Mouse (Mus musculus): Measurements from ENCODE around the gene Vav2.
A peak's percentile ranks its signal among the peaks of the same experiment; 100 is the strongest.

Gene Vav2

DNA sequence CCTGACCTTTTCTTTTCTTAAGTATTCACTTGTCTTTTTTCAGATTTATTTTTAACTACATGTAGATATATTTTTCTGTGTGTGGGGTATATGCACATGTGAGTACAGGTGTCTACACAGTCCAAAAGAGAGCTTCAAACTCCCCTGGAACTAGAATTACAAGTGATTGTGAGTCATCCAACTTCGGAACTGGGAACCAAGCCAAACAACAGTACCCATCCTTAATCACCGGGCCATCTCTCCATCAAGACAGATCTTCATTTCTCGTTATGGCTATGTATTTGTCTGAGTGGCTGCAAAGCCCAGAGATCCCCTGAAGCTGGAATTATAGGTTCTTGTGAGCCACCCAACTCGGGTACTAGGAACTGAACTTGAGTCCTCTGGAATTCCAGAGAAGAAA lies 61.5 kb downstream of the Vav2 start:
- peak; percentile 22 for DNase-seq (ENCODE audit: low spot score)

DNA sequence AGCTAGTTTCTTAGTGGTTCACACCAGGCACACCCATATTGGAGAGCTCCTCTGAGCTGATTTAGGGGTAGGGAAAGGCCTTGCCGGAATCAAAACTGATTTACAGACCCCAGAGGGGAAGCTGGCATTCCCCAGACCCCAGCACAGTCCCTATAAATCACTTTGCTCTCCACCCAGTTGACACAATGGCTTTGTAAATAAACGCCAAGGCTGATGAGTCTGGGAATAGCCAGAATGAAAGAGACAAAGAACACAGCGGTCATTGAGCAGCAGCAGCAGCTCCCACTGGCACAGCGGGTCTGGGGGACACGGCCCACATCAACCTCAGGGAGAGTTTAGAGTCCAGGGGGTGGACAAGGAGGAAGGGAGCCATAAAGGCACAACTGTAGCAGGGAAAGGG lies 65.0 kb downstream of the Vav2 start:
- no peak for DNase-seq (ENCODE audit: low spot score)

DNA sequence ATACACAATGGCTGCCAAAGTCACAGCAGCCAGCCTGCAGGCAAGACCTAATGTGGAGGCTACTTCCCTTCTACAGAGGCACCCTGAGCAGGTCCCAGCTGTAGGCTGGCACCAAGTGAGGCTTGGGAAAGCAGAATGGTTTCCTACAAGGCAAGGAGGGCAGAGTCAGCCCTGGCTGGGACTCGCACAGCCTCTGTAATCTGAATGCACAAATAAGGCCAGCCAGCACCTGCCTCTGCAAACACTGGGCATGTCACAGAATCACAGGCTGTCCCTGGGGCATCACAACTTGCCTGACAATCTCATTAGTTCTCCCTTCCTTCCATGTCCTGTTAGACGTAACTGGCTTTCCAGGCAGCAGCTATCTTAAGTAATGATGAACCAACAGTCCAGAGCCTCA lies 68.4 kb downstream of the Vav2 start:
- DNase-seq (ENCODE audit: low spot score) = peak; percentile 72

GRCm38 (mm10) chr2:27355684-27356083 lies 71.1 kb downstream of the Vav2 start:
- DNase-seq (ENCODE audit: low spot score) = no peak

DNA sequence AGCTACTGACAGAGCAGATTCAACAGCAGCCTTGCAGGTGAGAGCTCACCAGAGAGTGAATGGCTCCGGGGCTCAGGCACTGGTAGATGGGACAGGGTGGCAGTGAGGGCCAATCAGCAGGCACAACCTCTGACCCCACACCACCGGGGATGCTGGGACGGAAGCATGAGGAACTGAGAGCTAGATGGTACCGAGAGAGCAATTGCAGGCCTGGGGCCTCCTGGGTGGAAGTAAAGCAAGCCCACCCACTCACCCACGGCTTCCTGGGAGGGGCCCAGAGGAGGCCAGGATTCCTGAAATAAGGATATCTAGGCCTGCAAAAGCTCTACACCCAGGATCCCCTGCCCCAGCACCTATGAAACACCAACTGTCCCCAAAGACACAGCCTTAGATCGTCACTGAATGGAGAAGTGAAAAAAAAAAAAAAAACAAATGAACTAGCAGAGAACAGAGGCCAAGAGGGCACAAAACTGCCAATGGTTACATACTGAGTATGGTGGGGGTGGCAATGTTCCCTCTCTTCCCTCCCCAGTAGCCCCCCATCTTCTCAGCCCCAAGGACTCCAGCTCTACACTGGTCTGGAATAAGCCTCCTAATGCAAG lies 72.1 kb downstream of the Vav2 start:
- no peak for DNase-seq (ENCODE audit: low spot score)

DNA sequence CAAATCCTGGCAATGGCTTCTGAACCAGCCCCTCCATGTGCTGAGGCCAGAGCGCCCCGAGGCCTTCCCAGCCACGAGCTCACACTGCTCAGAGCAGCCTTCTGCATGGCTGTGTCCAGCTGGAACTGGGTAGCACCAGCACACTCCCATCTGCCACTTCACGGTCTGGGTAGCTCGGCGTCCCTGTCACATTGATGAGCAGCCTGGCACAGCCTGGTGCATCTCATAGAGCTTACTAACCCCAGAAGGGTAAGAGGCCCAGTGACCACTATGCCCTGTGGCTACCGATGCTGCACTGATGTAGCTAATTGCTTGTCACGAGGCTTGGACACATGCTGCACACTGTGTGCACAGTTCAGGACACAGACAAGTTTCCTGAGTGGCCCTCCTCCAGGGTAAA lies 74.1 kb downstream of the Vav2 start:
- no peak for DNase-seq (ENCODE audit: low spot score)

DNA sequence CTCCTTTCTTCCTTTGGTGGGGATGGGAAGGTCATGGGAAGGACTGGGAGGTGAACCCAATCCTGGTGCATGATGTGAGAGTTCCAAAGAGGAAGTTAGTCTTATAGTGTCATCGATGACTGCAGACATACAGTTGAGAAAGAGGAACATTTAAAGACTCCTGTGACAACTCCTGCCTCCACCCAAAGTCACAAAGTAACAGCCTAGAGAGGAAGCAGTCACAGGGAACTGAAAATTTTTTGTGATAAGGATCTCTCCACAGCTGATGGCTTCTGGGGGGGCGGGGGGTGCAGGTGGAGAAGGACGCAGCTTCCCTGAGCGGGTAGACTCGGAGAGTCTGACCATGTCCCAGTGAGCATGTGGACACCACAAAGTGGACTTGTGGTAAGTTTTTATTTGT lies 76.5 kb downstream of the Vav2 start:
- DNase-seq (ENCODE audit: low spot score) = no peak

GRCm38 (mm10) chr2:27343984-27344453 lies 82.8 kb downstream of the Vav2 start:
- DNase-seq (ENCODE audit: low spot score) = no peak

DNA sequence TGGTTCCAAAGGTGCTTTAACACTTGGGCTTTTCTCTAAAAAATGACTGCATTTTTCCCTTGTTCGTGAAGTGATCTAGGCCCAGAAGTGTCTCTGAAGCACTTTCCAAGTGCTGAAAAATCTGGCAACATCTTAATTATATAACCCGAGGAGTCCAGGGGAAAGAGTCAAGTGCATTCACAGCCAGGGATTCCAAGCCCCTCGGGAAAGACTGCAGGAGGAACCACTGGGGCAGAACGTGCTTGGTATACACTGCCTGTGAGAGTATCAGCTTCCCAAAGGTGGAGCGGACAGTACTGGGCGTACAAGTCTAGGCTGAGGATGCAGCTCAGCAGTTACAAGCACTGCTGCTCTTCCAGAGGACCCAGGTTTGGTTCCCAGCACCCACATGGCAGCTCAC lies 86.2 kb downstream of the Vav2 start:
- no peak for DNase-seq (ENCODE audit: low spot score)

GRCm38 (mm10) chr2:27339051-27339450 lies 87.8 kb downstream of the Vav2 start:
- DNase-seq (ENCODE audit: low spot score) = no peak

DNA sequence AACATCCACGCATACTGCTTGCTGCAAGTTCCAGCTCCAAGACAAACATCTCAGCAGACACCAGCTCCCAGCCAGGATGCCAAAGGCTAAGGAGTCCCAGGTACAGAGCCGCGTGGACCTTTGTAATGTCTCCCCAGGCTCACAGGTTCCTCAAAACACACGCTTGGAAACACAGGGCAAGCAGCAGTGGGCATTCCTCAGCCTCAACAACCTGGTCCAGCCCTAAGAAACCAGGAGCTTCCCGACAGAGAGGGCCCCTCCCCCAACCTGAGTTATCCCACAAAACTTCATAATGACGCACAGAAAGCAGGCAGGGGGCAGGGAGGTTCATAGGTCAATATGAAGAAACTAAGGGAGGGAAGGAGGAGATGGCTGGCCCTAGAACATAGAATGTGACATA lies 89.6 kb downstream of the Vav2 start:
- DNase-seq (ENCODE audit: low spot score) = no peak

GRCm38 (mm10) chr2:27336600-27336999 lies 90.2 kb downstream of the Vav2 start:
- DNase-seq (ENCODE audit: low spot score) = no peak

GRCm38 (mm10) chr2:27334816-27335215 lies 92.0 kb downstream of the Vav2 start:
- DNase-seq (ENCODE audit: low spot score) = no peak

- peak; percentile 44 for DNase-seq (ENCODE audit: low spot score)
Measured at GRCm38 (mm10) chr2:27331560-27331959, 95.3 kb downstream of the Vav2 start.

GRCm38 (mm10) chr2:27330446-27330845 lies 96.4 kb downstream of the Vav2 start:
- no peak for DNase-seq (ENCODE audit: low spot score)

DNA sequence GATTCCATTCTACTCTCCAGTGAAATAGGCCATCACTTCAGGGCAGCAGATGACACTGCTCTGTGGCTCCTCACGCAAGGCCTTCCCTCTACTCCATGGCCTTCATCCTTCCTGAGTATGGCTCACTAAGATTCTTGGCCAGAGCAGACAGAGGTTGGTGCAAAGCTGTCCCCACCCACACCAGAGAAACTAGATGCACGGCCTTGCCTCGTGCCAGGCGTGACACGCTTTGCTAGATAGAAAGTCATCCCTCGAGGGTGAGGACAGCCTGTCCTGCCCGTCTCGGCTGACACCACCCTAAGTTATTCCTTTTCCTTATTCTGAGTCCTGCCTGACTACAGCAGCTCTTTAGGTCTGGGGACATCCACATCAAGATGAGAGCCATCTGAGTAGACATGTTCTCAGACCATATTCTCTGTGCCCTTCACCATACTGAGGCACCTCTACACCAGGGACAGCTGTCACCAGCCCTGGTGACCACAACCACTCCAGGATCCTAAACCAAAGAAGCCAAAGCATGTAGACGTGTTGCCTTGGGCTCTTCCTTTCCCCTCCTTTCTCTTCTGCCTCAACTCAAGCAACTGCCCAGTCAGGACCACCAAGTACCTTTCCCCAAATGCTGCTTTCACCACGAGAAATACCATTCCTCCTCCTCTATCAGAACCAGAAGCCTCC lies 97.3 kb downstream of the Vav2 start:
- DNase-seq (ENCODE audit: low spot score) = no peak

DNA sequence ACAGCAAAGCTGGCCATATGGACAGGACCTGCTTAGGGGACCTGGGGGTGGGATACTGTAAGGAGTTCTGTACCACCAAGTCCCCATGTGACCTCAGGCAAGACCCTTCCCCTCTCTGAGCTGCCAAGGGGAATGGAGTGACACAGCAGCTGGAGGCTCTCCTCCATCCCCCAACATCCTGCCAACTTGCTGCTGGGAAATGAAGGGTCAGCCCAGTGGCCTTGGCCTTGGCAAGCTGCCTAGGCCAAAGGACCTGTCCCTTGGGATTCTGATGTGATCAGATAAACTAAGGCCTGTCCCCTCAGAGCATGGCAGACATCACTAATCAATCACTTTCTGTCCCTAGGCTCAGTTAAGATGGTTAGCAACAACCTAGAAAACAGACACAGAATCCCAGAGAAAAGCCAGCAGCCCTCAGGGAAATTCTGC lies 98.2 kb downstream of the Vav2 start:
- DNase-seq (ENCODE audit: low spot score) = no peak

DNA sequence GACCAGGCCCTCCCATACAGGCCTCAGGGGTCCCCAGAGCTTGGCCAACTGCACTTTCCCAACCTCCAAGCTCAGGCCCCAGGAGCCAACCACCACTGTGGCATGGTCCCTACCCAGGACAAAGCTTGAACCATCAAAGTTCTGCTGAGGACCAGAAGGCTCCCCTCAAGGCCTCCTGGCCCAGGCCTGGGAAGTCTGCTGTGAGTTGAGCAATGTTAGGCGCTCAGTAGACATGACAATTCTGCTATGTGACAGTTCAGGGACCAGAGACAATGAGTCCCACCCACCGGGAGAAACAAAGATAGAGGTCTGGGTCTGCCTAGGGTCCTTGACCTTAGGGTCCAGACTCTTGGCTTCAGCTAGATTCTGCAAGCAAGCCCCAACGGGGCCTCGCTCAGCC lies 98.9 kb downstream of the Vav2 start:
- no peak for DNase-seq (ENCODE audit: low spot score)

GRCm38 (mm10) chr2:27327076-27327475 lies 99.8 kb downstream of the Vav2 start:
- peak; percentile 73 for DNase-seq (ENCODE audit: low spot score)

GRCm38 (mm10) chr2:27326357-27326756 lies 100.5 kb downstream of the Vav2 start:
- DNase-seq (ENCODE audit: low spot score) = no peak

- DNase-seq (ENCODE audit: low spot score) = no peak
Measured at GRCm38 (mm10) chr2:27324690-27325089, 102.1 kb downstream of the Vav2 start.

- no peak for DNase-seq (ENCODE audit: low spot score)
Measured at GRCm38 (mm10) chr2:27321431-27321875, 105.4 kb downstream of the Vav2 start.

DNA sequence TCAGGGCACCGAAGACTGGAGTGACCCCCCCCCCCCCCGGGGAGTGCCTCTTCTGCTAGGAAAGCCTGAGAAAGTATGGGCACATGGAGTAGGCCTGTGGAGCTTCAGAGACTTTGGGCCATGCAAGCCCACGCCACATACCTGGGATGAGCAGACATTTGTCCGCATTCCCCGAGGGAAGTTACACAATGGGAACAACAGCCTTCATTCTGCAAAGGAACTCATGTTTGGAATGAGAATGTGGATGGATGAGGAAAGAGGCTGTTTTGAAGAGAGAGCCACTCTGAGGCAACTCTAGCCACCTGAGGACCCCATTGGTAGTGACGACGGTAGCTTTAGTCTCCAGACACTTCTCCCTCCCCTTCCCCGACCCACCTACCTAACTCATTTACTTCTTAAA lies 106.0 kb downstream of the Vav2 start:
- no peak for DNase-seq (ENCODE audit: low spot score)

DNA sequence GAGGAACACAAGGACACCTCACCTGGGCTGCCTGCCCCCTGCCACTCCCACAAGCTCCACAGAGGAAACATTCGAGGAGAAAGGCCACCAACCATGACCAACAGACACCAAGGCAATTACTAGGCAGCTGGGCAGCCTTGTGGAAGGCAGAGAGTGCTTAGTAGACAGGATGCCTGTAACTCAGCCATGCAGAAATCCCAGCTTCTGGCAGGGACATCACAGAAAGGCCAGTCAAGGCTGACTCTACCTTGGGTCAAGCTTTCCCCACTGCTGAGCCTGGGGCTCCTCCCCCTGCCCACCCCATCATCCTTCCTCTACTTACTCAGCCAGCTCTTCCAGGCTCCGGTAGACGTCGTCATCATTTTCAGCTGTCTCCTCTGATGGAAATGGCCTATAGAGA lies 108.2 kb downstream of the Vav2 start:
- no peak for DNase-seq (ENCODE audit: low spot score)
